37 mouse cellular contexts compared by ENCODE assay signal in genomic region chr11:26203466-26203865, GRCm38 (mm10). TPM values are rescaled to one million over a fixed set of nuclear protein-coding genes. Genes with fewer than 3 reads are reported as not detected.
"Had no signal": no experiment of that assay in that cellular context is flagged by ENCODE, and none has a peak within 500 bp of the region (broad histone marks: within the 10 kb centered on the region; RNA-seq: fewer than 3 reads in every experiment).

No protein-coding gene starts in this region.

- H3K4me3 ChIP-seq: heart, embryonic 10.5 days; heart, embryonic 12.5 days; heart, embryonic 13.5 days; heart, embryonic 15.5 days; hindbrain, embryonic 10.5 days; hindbrain, embryonic 12.5 days; hindbrain, embryonic 13.5 days; hindbrain, embryonic 15.5 days; kidney, embryonic 15.5 days; layer of hippocampus, adult 2 months; left cerebral cortex, adult 2 months had no signal

- H3K9me3 ChIP-seq: heart, embryonic 10.5 days; heart, embryonic 12.5 days; heart, embryonic 13.5 days; heart, embryonic 15.5 days; hindbrain, embryonic 10.5 days; hindbrain, embryonic 12.5 days; hindbrain, embryonic 13.5 days; hindbrain, embryonic 15.5 days; kidney, embryonic 15.5 days had no signal

- H3K9ac ChIP-seq: heart, embryonic 12.5 days; heart, embryonic 13.5 days; heart, embryonic 15.5 days; hindbrain, embryonic 12.5 days; hindbrain, embryonic 13.5 days; hindbrain, embryonic 14.5 days; hindbrain, embryonic 15.5 days; kidney, embryonic 15.5 days had no signal

- H3K27ac ChIP-seq: heart, embryonic 10.5 days; heart, embryonic 13.5 days; heart, embryonic 15.5 days; hindbrain, embryonic 10.5 days; hindbrain, embryonic 12.5 days; hindbrain, embryonic 13.5 days; hindbrain, embryonic 14.5 days; hindbrain, embryonic 15.5 days; hindbrain, postnatal 0 days; kidney, embryonic 15.5 days; kidney, postnatal 0 days; layer of hippocampus, adult 2 months; left cerebral cortex, adult 2 months had no signal

- H3K4me1 ChIP-seq: heart, embryonic 10.5 days; heart, embryonic 12.5 days; heart, embryonic 13.5 days; heart, embryonic 15.5 days; hindbrain, embryonic 10.5 days; hindbrain, embryonic 12.5 days; hindbrain, embryonic 13.5 days; hindbrain, embryonic 15.5 days; kidney, embryonic 15.5 days had no signal

- H3K27me3 ChIP-seq: heart, embryonic 12.5 days; heart, embryonic 13.5 days; heart, embryonic 15.5 days; hindbrain, embryonic 12.5 days; hindbrain, embryonic 13.5 days; hindbrain, embryonic 15.5 days; kidney, embryonic 15.5 days had no signal

- H3K4me2 ChIP-seq: heart, embryonic 11.5 days; heart, embryonic 12.5 days; heart, embryonic 13.5 days; heart, embryonic 15.5 days; hindbrain, embryonic 12.5 days; hindbrain, embryonic 13.5 days; hindbrain, embryonic 14.5 days; hindbrain, embryonic 15.5 days; kidney, embryonic 15.5 days had no signal

- DNase-seq: heart, postnatal 10 days; heart, postnatal 14 days; heart, postnatal 36 days; heart, postnatal 4 days; kidney, adult 11 months; kidney, adult 18-20 months; kidney, adult 2 months; kidney, adult 8-10 months; kidney, adult 9 months; kidney, postnatal 10 days; kidney, postnatal 14 days; kidney, postnatal 25 days; kidney, postnatal 36 days; kidney, postnatal 4 days; layer of hippocampus, adult 9-11 months; layer of hippocampus, postnatal 36 days had no signal

- H3K36me3 ChIP-seq: heart, embryonic 10.5 days; heart, embryonic 12.5 days; heart, embryonic 13.5 days; heart, embryonic 15.5 days; hindbrain, embryonic 10.5 days; hindbrain, embryonic 12.5 days; hindbrain, embryonic 13.5 days; hindbrain, embryonic 15.5 days; kidney, embryonic 15.5 days had no signal

- ATAC-seq: hindbrain, embryonic 16.5 days; hindbrain, postnatal 0 days; inflammation-experienced regulatory T-cells, adult 6 months; intestine, embryonic 16.5 days; intestine, postnatal 0 days had no signal

RNA-seq across cellular contexts. Expression of gene 5730522E02Rik, which starts 7.1 kb away (rescaled TPM):
- total RNA-seq: heart, postnatal 25 days; heart, postnatal 36 days had no signal
- polyA plus RNA-seq: inflammation-experienced regulatory T-cells, adult 6 months; large intestine, adult 2 months had no signal
